In the genomic region with DNA sequence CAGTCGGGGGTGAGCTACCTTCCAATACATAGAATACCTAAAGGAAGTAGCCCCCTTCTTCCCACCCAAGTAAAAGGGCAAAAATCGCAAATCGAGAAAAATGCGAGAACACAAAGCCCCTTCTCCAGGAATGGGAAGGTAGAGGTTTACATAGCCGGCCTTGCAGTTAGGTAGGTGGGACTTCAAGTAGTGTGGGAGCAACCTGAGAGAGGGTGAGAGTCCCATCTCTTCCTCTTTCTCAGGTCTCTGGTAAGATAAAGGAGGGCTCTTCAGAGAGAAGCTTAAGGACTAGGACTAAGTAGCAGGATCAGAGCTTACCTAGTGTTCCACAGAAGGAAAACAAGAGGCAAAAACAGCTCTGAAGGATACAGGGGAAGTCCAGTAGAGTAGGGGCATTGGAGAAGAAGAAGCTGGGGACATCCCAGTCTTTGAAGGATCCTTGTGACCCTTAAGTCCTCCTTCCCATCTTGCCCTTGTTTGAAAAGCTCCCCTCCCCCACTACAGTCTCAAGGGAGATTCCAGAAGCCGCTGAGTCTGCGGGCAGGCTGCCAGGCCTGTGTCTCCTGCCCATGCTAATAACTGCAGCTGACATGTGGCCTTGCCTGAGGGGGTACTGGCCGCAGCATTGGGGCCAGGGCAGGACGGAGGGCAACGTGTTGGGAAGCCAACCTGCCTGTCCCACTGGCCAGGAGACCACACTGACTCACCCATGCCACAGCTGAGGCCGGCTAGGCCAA, we compare ENCODE assay signal across 8 mouse cellular contexts. TPM values are rescaled to one million over a fixed set of nuclear protein-coding genes. Genes with fewer than 3 reads are reported as not detected.
DNase-seq lines count a peak whose midpoint lies in the region; ATAC-seq and TF ChIP-seq lines count a peak whose summit lies in the region.

No protein-coding gene starts in this region.

- peaks cover 37% of the 10 kb centered on the region for H3K27me3 ChIP-seq in neural tube, embryonic 11.5 days (ENCODE audit: control insufficient read depth, insufficient read depth, low read length)
- H3K27me3 ChIP-seq in intestine, postnatal 0 days (replicated peaks; ENCODE audit: control insufficient read depth, insufficient read depth, low read length): no peaks in the 10 kb centered on the region
- peaks cover 21% of the 10 kb centered on the region; the same call in 1 of the 2 replicates for H3K27me3 ChIP-seq in liver, embryonic 15.5 days

- H3K4me1 ChIP-seq in neural tube, embryonic 11.5 days (ENCODE audit: control insufficient read depth, insufficient read depth, low read length): peaks cover 48% of the 10 kb centered on the region
- H3K4me1 ChIP-seq in bone marrow, adult 2 months (ENCODE audit: control insufficient read depth, insufficient read depth, low read length): peaks cover 14% of the 10 kb centered on the region
- peaks cover 37% of the 10 kb centered on the region for H3K4me1 ChIP-seq in intestine, postnatal 0 days (replicated peaks; ENCODE audit: control insufficient read depth, insufficient read depth, low read length)
- peaks cover 98% of the 10 kb centered on the region for H3K4me1 ChIP-seq in liver, embryonic 15.5 days (replicated peaks)

- 42% methylated on average over 11 of the region's 11 CpGs for WGBS in neural tube, embryonic 11.5 days
- WGBS in bone marrow, adult 2 months: 27% methylated on average over 11 of the region's 11 CpGs
- WGBS in intestine, postnatal 0 days: 14% methylated on average over 11 of the region's 11 CpGs
- 50% methylated on average over 11 of the region's 11 CpGs for WGBS in liver, embryonic 15.5 days (ENCODE audit: insufficient replicate concordance)

- H3K4me2 ChIP-seq in neural tube, embryonic 11.5 days (ENCODE audit: low read depth): peak overlapping the region; percentile 7; the same call in 1 of the 2 replicates
- H3K4me2 ChIP-seq in intestine, postnatal 0 days (replicated peaks; ENCODE audit: low read depth): peak overlapping the region; percentile 96
- H3K4me2 ChIP-seq in liver, embryonic 15.5 days: peak overlapping the region; percentile 99

- H3K9ac ChIP-seq in neural tube, embryonic 11.5 days (ENCODE audit: low read length): peak overlapping the region; percentile 3; the same call in 1 of the 2 replicates
- peak overlapping the region; percentile 57; the same call in 1 of the 2 replicates for H3K9ac ChIP-seq in intestine, postnatal 0 days (ENCODE audit: low read depth, low read length)
- H3K9ac ChIP-seq in liver, embryonic 15.5 days: peak overlapping the region; percentile 74; the same call in 1 of the 2 replicates

- TF ChIP-seq CTCF in bone marrow, adult 2 months (IDR thresholded peaks at IDR 0.05; ENCODE audit: control insufficient read depth, insufficient read depth, low read length): no peak
- no peak for TF ChIP-seq CTCF in intestine, postnatal 0 days (IDR thresholded peaks at IDR 0.05; ENCODE audit: low read depth)

- H3K4me3 ChIP-seq in neural tube, embryonic 11.5 days (ENCODE audit: low read depth, low read length): no peak overlapping the region
- H3K4me3 ChIP-seq in bone marrow, adult 2 months (replicated peaks; ENCODE audit: control insufficient read depth, low read depth, low read length): no peak overlapping the region
- H3K4me3 ChIP-seq in intestine, postnatal 0 days (ENCODE audit: low read depth, low read length): peak overlapping the region; percentile 80
- peak overlapping the region; percentile 85 for H3K4me3 ChIP-seq in liver, embryonic 15.5 days (replicated peaks)

- H3K9me3 ChIP-seq in neural tube, embryonic 11.5 days (ENCODE audit: control insufficient read depth, low read length): no peaks in the 10 kb centered on the region
- no peaks in the 10 kb centered on the region for H3K9me3 ChIP-seq in intestine, postnatal 0 days (ENCODE audit: control insufficient read depth)
- no peaks in the 10 kb centered on the region for H3K9me3 ChIP-seq in liver, embryonic 15.5 days (replicated peaks)

- H3K36me3 ChIP-seq in neural tube, embryonic 11.5 days (ENCODE audit: control insufficient read depth, insufficient read depth, low read length): no peaks in the 10 kb centered on the region
- no peaks in the 10 kb centered on the region for H3K36me3 ChIP-seq in intestine, postnatal 0 days (ENCODE audit: control insufficient read depth, insufficient read depth)
- H3K36me3 ChIP-seq in liver, embryonic 15.5 days (replicated peaks): no peaks in the 10 kb centered on the region

- no peak overlapping the region for H3K27ac ChIP-seq in neural tube, embryonic 11.5 days (ENCODE audit: low read depth, low read length)
- H3K27ac ChIP-seq in bone marrow, adult 2 months (ENCODE audit: control insufficient read depth, insufficient read depth, low read depth, low read length, poor library complexity): peak overlapping the region; percentile 95
- peak overlapping the region; percentile 97 for H3K27ac ChIP-seq in intestine, postnatal 0 days (ENCODE audit: low read depth, low read length)
- peak overlapping the region; percentile 97 for H3K27ac ChIP-seq in liver, embryonic 15.5 days (replicated peaks)

- peak; percentile 47 for DNase-seq in neural tube, embryonic 11.5 days (ENCODE audit: low spot score)
- no peak for DNase-seq in neural tube, embryonic 10.5 days (ENCODE audit: extremely low spot score, low spot score)
- DNase-seq in heart, adult 11 months: peak; percentile 99
- peak; percentile 56 for DNase-seq in retina, embryonic 14.5 days (ENCODE audit: low spot score)
- DNase-seq in embryo, embryonic 9.5 days (ENCODE audit: extremely low spot score): no peak

- ATAC-seq in neural tube, embryonic 11.5 days (ENCODE audit: insufficient read depth, low FRiP score, low TSS enrichment): no peak
- ATAC-seq in intestine, postnatal 0 days: no peak
- no peak for ATAC-seq in liver, embryonic 15.5 days (ENCODE audit: insufficient read depth)

- TF ChIP-seq POLR2A in bone marrow, adult 2 months (IDR thresholded peaks at IDR 0.05; ENCODE audit: borderline replicate concordance, control insufficient read depth, low read depth, low read length): no peak

RNA-seq across cellular contexts. Expression of a gene that starts 2.3 kb away (rescaled TPM):
- polyA plus RNA-seq in neural tube, embryonic 11.5 days (2014; fragmentation: Nextera tagmentation; extraction: Ambion mirVana): 6.2 and 6.9 TPM in 2 replicates
- polyA plus RNA-seq in bone marrow, adult 2 months (2011; ENCODE audit: insufficient read depth, insufficient read length, low replicate concordance, missing spikeins): 11.1 and 18.4 TPM in 2 replicates
- polyA plus RNA-seq in intestine, postnatal 0 days (2015; fragmentation: Nextera tagmentation; extraction: Ambion mirVana): 42.8 and 47.6 TPM in 2 replicates
- 18.2 and 22.1 TPM in 2 replicates for polyA plus RNA-seq in liver, embryonic 15.5 days (2015; fragmentation: Nextera tagmentation; extraction: Ambion mirVana)

RNA-seq across cellular contexts. Expression of a gene that starts 9.6 kb away (rescaled TPM):
- 10.5 and 12.9 TPM in 2 replicates for polyA plus RNA-seq in neural tube, embryonic 11.5 days (2014; fragmentation: Nextera tagmentation; extraction: Ambion mirVana)
- 3.5 and 7.3 TPM in 2 replicates for polyA plus RNA-seq in bone marrow, adult 2 months (2011; ENCODE audit: insufficient read depth, insufficient read length, low replicate concordance, missing spikeins)
- 68.6 and 75.4 TPM in 2 replicates for polyA plus RNA-seq in intestine, postnatal 0 days (2015; fragmentation: Nextera tagmentation; extraction: Ambion mirVana)
- 6.5 and 8.6 TPM in 2 replicates for polyA plus RNA-seq in liver, embryonic 15.5 days (2015; fragmentation: Nextera tagmentation; extraction: Ambion mirVana)

RNA-seq across cellular contexts. Expression of a gene that starts 11.2 kb away (rescaled TPM):
- polyA plus RNA-seq in neural tube, embryonic 11.5 days (2014; fragmentation: Nextera tagmentation; extraction: Ambion mirVana): 92.9 and 116 TPM in 2 replicates
- 40.8 and 54.9 TPM in 2 replicates for polyA plus RNA-seq in bone marrow, adult 2 months (2011; ENCODE audit: insufficient read depth, insufficient read length, low replicate concordance, missing spikeins)
- polyA plus RNA-seq in intestine, postnatal 0 days (2015; fragmentation: Nextera tagmentation; extraction: Ambion mirVana): 53.2 and 57.6 TPM in 2 replicates
- 101 TPM in 2 replicates for polyA plus RNA-seq in liver, embryonic 15.5 days (2015; fragmentation: Nextera tagmentation; extraction: Ambion mirVana)

RNA-seq across cellular contexts. Expression of a gene that starts 11.4 kb away (rescaled TPM):
- 1,335 and 1,358 TPM in 2 replicates for polyA plus RNA-seq in neural tube, embryonic 11.5 days (2014; fragmentation: Nextera tagmentation; extraction: Ambion mirVana)
- polyA plus RNA-seq in bone marrow, adult 2 months (2011; ENCODE audit: insufficient read depth, insufficient read length, low replicate concordance, missing spikeins): 1,113 and 1,804 TPM in 2 replicates
- polyA plus RNA-seq in intestine, postnatal 0 days (2015; fragmentation: Nextera tagmentation; extraction: Ambion mirVana): 313 and 319 TPM in 2 replicates
- polyA plus RNA-seq in liver, embryonic 15.5 days (2015; fragmentation: Nextera tagmentation; extraction: Ambion mirVana): 1,960 and 2,082 TPM in 2 replicates

RNA-seq across cellular contexts. Expression of a gene that starts 11.6 kb away (rescaled TPM):
- not detected in 2 replicates for polyA plus RNA-seq in neural tube, embryonic 11.5 days (2014; fragmentation: Nextera tagmentation; extraction: Ambion mirVana)
- not detected in 2 replicates for polyA plus RNA-seq in bone marrow, adult 2 months (2011; ENCODE audit: insufficient read depth, insufficient read length, low replicate concordance, missing spikeins)
- 1.3 and 2.1 TPM in 2 replicates for polyA plus RNA-seq in intestine, postnatal 0 days (2015; fragmentation: Nextera tagmentation; extraction: Ambion mirVana)
- polyA plus RNA-seq in liver, embryonic 15.5 days (2015; fragmentation: Nextera tagmentation; extraction: Ambion mirVana): not detected in 2 replicates

Comparison
In these comparisons a context has a peak if more than half of its experiments do, and no peak if none do; other contexts are left out.
1. DNase-seq: peak in neural tube, embryonic 11.5 days (single experiment), heart, adult 11 months (single experiment) and retina, embryonic 14.5 days (single experiment); none in neural tube, embryonic 10.5 days (single experiment) and embryo, embryonic 9.5 days (single experiment).
2. H3K4me2 ChIP-seq: peak in every context shown above with its lines; median percentile 99 in liver, embryonic 15.5 days; 96 in intestine, postnatal 0 days; 7 in neural tube, embryonic 11.5 days.
3. H3K4me3 ChIP-seq: peak in intestine, postnatal 0 days (single experiment) and liver, embryonic 15.5 days (single experiment); none in neural tube, embryonic 11.5 days (single experiment) and bone marrow, adult 2 months (single experiment).
4. H3K9ac ChIP-seq: peak in every context shown above with its lines; median percentile 74 in liver, embryonic 15.5 days; 57 in intestine, postnatal 0 days; 3 in neural tube, embryonic 11.5 days.